Mouse (Mus musculus): ENCODE data around the gene Ift80. TPM values are rescaled to one million over a fixed set of nuclear protein-coding genes. Genes with fewer than 3 reads are reported as not detected.

Ift80 gene
- total and polyA plus RNA-seq, 2 experiments, result 0.98 to 4.1 TPM

GRCm38 (mm10) chr3:68852414-68852813 lies 152.0 kb downstream of the Ift80 start:
- 82% methylated on average over 1 of the region's 1 CpGs for WGBS
- Histone ChIP-seq H3K4me3 (ENCODE audit: insufficient read depth, low read depth, low read length) (no peak overlapping the region), H3K9ac (ENCODE audit: low read depth, low read length) (no peak overlapping the region), H3K27me3 (ENCODE audit: control insufficient read depth, insufficient read depth, low read length) (no peaks in the 10 kb centered on the region), H3K27ac (replicated peaks; ENCODE audit: insufficient read depth, low read depth, low read length) (no peak overlapping the region), H3K36me3 (ENCODE audit: control insufficient read depth, insufficient read depth, low read length) (no peaks in the 10 kb centered on the region), H3K79me2 (ENCODE audit: control insufficient read depth, insufficient read depth, low read length) (no peaks in the 10 kb centered on the region), H3K4me1 (ENCODE audit: control insufficient read depth, insufficient read depth, low read length) (no peaks in the 10 kb centered on the region)
- no peak for TF ChIP-seq CTCF (IDR thresholded peaks at IDR 0.05; ENCODE audit: low read depth, low read length)
- no peak for TF ChIP-seq POLR2A (IDR thresholded peaks at IDR 0.05; ENCODE audit: extremely low read depth, insufficient read depth, low read length)
- DNase-seq (ENCODE audit: extremely low read depth, low read depth, low spot score), result no peak

- H3K4me3 ChIP-seq (ENCODE audit: insufficient read depth, low read depth, low read length), result no peak overlapping the region
- no peak overlapping the region for H3K27ac ChIP-seq (replicated peaks; ENCODE audit: insufficient read depth, low read depth, low read length)
- H3K9ac ChIP-seq (ENCODE audit: low read depth, low read length), result no peak overlapping the region
- no peaks in the 10 kb centered on the region for H3K4me1 ChIP-seq (ENCODE audit: control insufficient read depth, insufficient read depth, low read length)
- no peaks in the 10 kb centered on the region for H3K36me3 ChIP-seq (ENCODE audit: control insufficient read depth, insufficient read depth, low read length)
- WGBS, result 57% methylated on average over 3 of the region's 3 CpGs
- DNase-seq (ENCODE audit: extremely low read depth, low read depth, low spot score), result no peak
- H3K79me2 ChIP-seq (ENCODE audit: control insufficient read depth, insufficient read depth, low read length), result no peaks in the 10 kb centered on the region
- no peak for TF ChIP-seq CTCF (IDR thresholded peaks at IDR 0.05; ENCODE audit: low read depth, low read length)
- TF ChIP-seq POLR2A (IDR thresholded peaks at IDR 0.05; ENCODE audit: extremely low read depth, insufficient read depth, low read length), result no peak
- no peaks in the 10 kb centered on the region for H3K27me3 ChIP-seq (ENCODE audit: control insufficient read depth, insufficient read depth, low read length)
Measured at GRCm38 (mm10) chr3:68848323-68848722, 156.0 kb downstream of the Ift80 start.

GRCm38 (mm10) chr3:68844025-68844424 lies 160.3 kb downstream of the Ift80 start:
- no peak overlapping the region for H3K27ac ChIP-seq (replicated peaks; ENCODE audit: insufficient read depth, low read depth, low read length)

More at GRCm38 (mm10) chr3:68844025-68844424, 160.3 kb downstream of the Ift80 start:
- Histone ChIP-seq H3K36me3 (ENCODE audit: control insufficient read depth, insufficient read depth, low read length) (no peaks in the 10 kb centered on the region), H3K4me3 (ENCODE audit: insufficient read depth, low read depth, low read length) (no peak overlapping the region), H3K27me3 (ENCODE audit: control insufficient read depth, insufficient read depth, low read length) (no peaks in the 10 kb centered on the region), H3K79me2 (ENCODE audit: control insufficient read depth, insufficient read depth, low read length) (no peaks in the 10 kb centered on the region), H3K9ac (ENCODE audit: low read depth, low read length) (no peak overlapping the region), H3K4me1 (ENCODE audit: control insufficient read depth, insufficient read depth, low read length) (no peaks in the 10 kb centered on the region)
- WGBS, result 92% methylated on average over 4 of the region's 4 CpGs
- TF ChIP-seq CTCF (IDR thresholded peaks at IDR 0.05; ENCODE audit: low read depth, low read length) (no peak), POLR2A (IDR thresholded peaks at IDR 0.05; ENCODE audit: extremely low read depth, insufficient read depth, low read length) (no peak)
- DNase-seq (ENCODE audit: extremely low read depth, low read depth, low spot score), result no peak

Other genes with a start within 250 kb of the Ift80 start
- not detected in 2 replicates for gene 1110032F04Rik, start 135.0 kb downstream of the Ift80 start, total RNA-seq (2014; rRNA removed)
- gene 1110032F04Rik, start 135.0 kb downstream of the Ift80 start, polyA plus RNA-seq (2012; rRNA removed), result not detected in 2 replicates
- gene Smc4, start 168 bp upstream of the Ift80 start, total RNA-seq (2014; rRNA removed), result 6.4 and 8.6 TPM in 2 replicates
- 1.0 and 1.1 TPM in 2 replicates for gene Smc4, start 168 bp upstream of the Ift80 start, polyA plus RNA-seq (2012; rRNA removed)
- 0.28 and 0.74 TPM in 2 replicates for gene Trim59, start 40.2 kb upstream of the Ift80 start, total RNA-seq (2014; rRNA removed)
- gene Trim59, start 40.2 kb upstream of the Ift80 start, polyA plus RNA-seq (2012; rRNA removed), result 0.04 and 0.05 TPM in 2 replicates
- gene Kpna4, start 122.5 kb upstream of the Ift80 start, total RNA-seq (2014; rRNA removed), result 10.7 TPM in 2 replicates
- gene Kpna4, start 122.5 kb upstream of the Ift80 start, polyA plus RNA-seq (2012; rRNA removed), result 5.3 and 5.9 TPM in 2 replicates
- 0.09 TPM in 1 of 2 replicates, not detected in the other for gene Arl14, start 217.8 kb upstream of the Ift80 start, total RNA-seq (2014; rRNA removed)
- not detected in 2 replicates for gene Arl14, start 217.8 kb upstream of the Ift80 start, polyA plus RNA-seq (2012; rRNA removed)

All from liver, adult 2 months (tissue).